In genomic region chr9:20887704-20888385, GRCm38 (mm10) we compare ENCODE assay signal across 8 mouse cellular contexts. TPM values are rescaled to one million over a fixed set of nuclear protein-coding genes. Genes with fewer than 3 reads are reported as not detected.
DNase-seq lines count a peak whose midpoint lies in the region; ATAC-seq lines count a peak whose summit lies in the region.

Gene Ppan (plus strand): TSS chr9:20888175.

- ATAC-seq in megakaryocyte progenitor cell, adult 5-6 weeks (replicated peaks; ENCODE audit: poor library complexity) = peak; percentile 87

- peak; percentile 97 for DNase-seq in adipocyte (ENCODE audit: low spot score)
- DNase-seq in embryo, embryonic 10 days (ENCODE audit: low spot score) = peak; percentile 99
- DNase-seq in gastrocnemius, postnatal 10 days = peak; percentile 93
- DNase-seq in induced T-regulatory cell, adult 2 months (ENCODE audit: low read depth) = peak; percentile 97
- peak; percentile 92 to 96 for DNase-seq in left cerebral cortex, adult 9 months (ENCODE audit: low spot score in 2 of 2)
- DNase-seq in right cerebral cortex, postnatal 14 days = peak; percentile 97
- peak; percentile 92 to 95 for DNase-seq in urinary bladder, postnatal 36 days (ENCODE audit: low spot score in 2 of 2)

RNA-seq across cellular contexts. Expression of gene Ppan, which starts in this region (rescaled TPM):
- 10 to 100 TPM; 15.9 to 19.2 TPM for total RNA-seq in gastrocnemius, postnatal 10 days (2021)
- total RNA-seq in megakaryocyte progenitor cell, adult 5-6 weeks (2015) = 46.8 and 49.6 TPM in 2 replicates
- 147 and 151 TPM in 2 replicates for total RNA-seq in megakaryocyte progenitor cell, adult 5-6 weeks (2017)

Comparison
In these comparisons a context has a peak if more than half of its experiments do, and no peak if none do; other contexts are left out.
1. Peak in every context shown above with its lines: DNase-seq and ATAC-seq.